Mouse (Mus musculus) stomach, postnatal 0 days (tissue): ENCODE results near the gene Rab3b.

ENCODE experiments used
- CTCF ChIP-seq: IDR thresholded peaks from 2 replicates; pipeline ENCODE4 v1.5.1; 2016; ENCODE audit warnings: antibody characterized with exemption, low read depth, mild to moderate bottlenecking, moderate library complexity
- EP300 ChIP-seq: optimal IDR thresholded peaks from 2 replicates; pipeline ENCODE3; 2016; ENCODE audit warnings: antibody characterized with exemption

- no peak for TF ChIP-seq CTCF
- TF ChIP-seq EP300 = no peak
Observed at GRCm38 (mm10) chr4:108835496-108835895, 43.4 kb upstream of the Rab3b start.
